Mouse (Mus musculus) adrenal gland, adult (tissue): ENCODE data around the gene Asf1b.
"Not testable (repeated sequence)": the region's sequence is repeated elsewhere in the genome, so short reads cannot be mapped to it uniquely, and the experiment has no call there.

Source experiments
- DNase-seq, 2 experiments: peaks; one replicate each; pipeline ENCODE4 v3.0.0; 2022 to 2023; ENCODE audit warnings: low spot score in 1 of 2; ENCODE audit not compliant: inconsistent age in 2 of 2

Gene Asf1b

GRCm38 (mm10) chr8:83956789-83957188, 1.5 kb downstream of the Asf1b start:
- no peak for DNase-seq

DNA sequence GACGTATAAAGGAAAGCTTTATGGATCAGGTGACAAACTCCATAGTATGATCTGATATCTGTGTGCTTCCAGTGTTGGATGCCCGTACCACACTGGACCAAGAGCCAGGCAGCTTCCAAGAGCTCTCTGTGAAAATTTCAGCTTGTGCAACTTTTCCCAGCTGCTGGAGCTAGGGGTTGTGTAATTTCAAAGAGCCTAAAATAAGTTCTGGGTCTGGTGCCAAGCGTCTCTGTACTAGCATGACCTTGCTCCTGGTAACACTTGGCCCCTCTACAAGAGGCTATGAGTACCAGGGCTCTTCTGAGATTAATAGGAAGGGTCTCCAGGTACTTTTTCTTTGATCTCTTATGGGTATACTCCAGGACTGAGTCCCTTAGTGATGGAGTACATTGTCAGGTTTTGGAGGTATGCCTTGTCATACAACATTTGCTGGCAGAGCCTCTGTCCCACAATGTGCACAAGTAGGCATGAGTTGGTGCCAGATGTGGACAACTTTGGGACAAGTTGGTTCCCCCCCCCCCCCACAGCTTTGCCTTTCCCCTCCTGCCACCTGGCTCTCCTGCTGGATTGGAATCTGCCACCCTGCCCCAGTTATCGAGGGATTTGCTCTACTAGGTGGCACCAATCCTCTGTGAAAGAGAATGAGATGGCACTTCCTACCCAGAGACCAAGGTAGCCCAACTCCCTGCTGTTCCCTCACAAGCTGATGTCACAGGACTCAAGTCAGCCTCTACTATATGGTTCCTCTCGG, 8.9 kb downstream of the Asf1b start:
- DNase-seq = peak; percentile 77 to 92

DNA sequence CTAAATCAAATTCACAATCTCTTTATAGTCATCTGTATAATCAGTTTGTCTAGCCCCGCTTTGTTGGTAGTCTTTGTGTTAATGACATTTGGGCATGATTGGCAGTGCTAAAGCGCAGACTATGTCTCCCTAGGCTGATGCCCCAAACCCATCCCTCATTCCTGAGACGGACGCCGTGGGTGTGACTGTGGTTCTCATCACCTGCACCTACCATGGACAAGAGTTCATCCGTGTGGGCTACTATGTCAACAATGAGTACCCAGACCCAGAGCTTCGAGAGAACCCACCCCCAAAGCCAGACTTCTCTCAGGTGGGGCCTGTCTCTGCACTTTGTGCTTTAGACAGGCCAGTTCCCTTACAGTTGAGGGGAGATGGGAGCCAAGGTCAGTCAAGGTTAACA, 12.4 kb downstream of the Asf1b start:
- DNase-seq = no peak

DNA sequence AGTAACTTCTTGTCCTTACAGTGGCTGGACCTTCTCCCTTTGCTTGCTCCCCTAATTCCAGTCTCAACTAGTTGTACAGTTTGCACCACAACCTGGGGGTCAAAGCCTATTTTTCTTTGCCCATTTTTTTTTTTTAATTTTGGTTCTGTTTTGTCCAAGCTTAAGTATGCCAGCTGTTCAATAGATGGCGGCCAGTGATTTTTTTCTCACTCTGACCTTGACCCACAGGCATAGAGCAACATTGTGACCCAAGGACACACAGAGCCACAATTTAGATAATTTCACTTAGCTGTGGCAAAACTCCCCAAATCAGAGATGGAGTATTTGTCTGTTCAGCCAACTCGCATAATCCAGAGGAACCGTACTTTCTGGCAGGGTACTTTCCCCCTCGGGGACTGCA, 15.8 kb downstream of the Asf1b start:
- DNase-seq = peak; percentile 52 to 85

DNA sequence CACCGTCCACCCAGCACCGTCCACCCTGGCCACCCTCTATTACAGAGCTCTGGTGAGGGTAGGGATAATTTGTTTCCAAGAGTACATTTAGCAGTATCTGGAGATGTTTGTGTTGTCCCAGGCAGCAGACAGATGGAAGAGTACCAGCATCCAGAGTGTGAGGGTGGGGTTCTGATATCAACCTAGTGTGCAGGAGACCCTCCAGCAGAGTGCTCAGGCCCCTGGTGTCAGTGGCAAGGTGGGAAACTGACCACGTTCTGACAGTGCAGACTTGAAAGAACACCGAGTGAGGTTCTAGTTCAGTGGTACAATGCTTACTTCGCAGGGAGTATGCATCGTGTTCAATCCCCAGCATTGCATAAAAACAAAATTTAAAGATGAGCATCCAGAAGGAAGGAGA, 16.4 kb downstream of the Asf1b start:
- no peak for DNase-seq

DNA sequence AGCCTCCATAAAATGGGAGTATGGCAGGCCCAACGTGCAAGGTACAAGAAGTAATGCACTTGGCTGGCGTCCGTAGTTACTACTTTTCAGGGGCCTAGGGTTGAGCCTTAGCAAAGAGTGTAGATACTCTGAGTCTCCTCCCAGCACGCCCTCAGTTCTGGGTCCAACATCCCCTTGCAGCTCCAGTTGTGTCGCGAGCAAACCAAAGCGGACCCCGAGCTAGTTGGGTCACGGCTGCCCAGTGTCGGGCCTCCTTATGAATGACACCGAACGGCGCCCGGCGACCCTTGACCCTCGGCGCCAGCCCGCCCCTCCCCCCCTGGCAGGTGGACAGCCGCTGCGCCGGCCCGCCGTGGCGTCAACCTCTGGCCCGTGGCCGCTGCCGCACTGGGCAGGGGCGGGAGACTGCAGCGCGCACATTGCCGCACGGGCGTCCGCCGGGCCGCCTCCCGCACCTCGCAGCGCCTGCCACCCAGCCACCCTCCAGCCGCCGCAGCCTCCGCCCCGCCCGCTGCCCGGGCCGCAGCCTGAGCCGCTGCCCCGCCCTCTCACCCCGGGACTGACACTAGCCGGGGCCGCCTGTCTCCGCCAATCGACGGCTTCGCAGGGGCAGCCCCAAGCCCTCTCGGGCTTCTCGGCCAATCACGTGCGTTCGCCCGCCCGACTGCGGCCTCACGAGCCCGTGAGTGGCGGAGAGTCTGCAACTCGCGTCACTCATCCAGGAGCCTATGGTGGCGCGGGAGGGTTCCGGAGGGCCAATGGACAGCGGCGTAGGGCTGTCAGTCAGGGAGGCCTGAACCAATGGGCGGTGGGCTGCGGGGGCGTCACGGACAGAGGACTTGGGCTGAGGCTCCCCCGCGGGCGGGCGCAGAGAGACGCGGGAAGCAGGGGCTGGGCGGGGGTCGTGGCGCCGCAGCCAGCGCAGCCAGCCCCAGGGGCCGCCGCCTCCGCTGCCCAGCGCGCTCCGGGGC, 17.1 kb downstream of the Asf1b start, which contains the start of gene Prkaca:
Gene Prkaca, plus strand, starts transcription at position 844 of the 971 bp plus-strand sequence.
- DNase-seq = peak; percentile 99

- peak; percentile 31 to 76 for DNase-seq
Measured at GRCm38 (mm10) chr8:83973161-83974031, 18.1 kb downstream of the Asf1b start.

DNA sequence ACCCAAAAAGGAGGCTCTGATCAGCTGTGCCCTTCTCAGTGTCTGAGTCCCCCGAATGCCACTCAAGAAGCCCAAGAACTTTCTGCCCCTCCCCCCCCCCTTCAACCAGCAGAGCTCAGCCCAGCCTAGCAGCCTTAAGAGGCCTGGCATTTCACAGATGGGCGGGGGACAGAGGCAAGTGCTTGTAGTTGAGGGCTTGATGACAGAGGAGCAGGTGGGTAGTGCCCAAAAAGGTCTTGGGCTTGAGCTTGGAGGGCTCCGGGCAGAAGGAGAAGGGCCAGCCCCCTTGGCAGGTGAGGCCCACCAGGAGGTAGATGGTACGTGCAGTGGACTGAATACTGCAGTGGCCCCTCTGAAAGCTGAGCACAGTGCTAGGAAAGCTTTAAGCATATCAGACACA, 19.2 kb downstream of the Asf1b start:
- peak in 1 of 2 experiments; percentile 43 for DNase-seq

GRCm38 (mm10) chr8:83976101-83976630, 20.9 kb downstream of the Asf1b start:
- peak; percentile 40 to 68 for DNase-seq

DNA sequence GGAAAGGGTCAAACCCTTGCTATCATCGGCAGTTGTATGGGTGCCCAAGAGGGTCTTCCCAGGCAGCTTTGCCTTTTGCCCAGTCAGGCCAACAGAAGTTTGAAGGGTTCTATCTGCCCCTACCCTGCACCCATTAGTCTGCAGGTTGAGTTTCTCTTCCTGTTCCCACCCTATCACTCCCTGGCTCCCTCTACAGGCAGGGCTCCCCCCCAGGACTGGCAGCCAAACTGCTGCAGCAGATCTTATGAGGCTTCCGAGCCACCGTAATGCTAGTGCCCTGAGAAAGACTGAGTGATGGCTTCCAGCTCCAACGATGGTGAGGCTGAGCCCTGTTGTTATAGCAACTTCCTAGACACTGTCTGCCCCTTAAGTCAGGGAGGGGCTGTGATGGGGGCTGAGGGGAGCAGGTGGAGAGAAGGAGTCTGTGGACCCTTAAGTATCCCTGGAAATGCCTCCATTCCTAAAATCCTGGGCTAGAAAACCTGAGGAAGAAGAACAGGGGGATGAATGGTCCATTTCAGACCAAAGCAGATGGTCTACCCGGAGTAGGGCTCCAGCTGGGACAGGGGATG, 21.6 kb downstream of the Asf1b start:
- DNase-seq = peak; percentile 35 to 60

DNA sequence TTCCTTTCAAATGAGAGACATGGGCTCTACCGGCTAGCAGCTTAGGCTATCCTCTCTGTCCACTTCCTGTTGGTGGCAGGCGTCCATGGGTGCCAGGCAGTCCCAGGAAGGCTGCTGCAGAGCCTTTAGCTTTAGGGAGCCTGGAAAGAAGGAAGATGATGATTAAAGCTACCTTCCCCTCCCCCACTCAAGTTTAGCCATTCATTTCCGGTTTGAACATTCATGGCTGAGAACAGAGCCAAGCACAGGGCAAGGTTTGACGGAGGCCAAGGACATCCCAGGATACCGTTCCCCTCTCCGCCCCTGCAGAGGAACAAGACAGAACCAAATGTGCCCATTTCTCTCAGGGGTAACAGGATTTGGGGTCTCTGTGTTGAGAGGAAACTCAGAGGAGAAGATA, 22.3 kb downstream of the Asf1b start:
- DNase-seq = peak; percentile 76 to 87

- peak in 1 of 2 experiments; percentile 23 for DNase-seq
Measured at GRCm38 (mm10) chr8:83978200-83978599, 22.9 kb downstream of the Asf1b start.

DNA sequence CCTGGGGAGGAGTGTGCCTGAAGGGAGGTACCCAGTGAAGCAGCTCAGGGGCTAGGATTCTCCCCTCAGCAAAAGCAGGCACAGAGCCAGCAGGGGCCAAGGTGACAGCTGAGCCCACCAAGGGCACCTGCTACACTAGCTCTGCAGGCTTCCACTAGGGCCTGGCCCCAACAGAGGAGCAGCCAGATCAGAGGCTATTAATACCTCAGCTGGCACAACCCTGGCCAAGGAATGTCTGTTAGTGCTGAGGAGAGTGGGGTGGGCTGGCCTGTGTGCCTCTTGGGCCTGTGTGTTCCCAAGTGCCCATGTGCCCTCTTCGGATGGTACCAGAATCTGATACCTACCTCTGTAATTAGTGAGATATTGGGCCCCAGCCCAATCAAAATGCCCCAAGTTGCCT, 24.9 kb downstream of the Asf1b start:
- peak in 1 of 2 experiments; percentile 47 for DNase-seq

DNA sequence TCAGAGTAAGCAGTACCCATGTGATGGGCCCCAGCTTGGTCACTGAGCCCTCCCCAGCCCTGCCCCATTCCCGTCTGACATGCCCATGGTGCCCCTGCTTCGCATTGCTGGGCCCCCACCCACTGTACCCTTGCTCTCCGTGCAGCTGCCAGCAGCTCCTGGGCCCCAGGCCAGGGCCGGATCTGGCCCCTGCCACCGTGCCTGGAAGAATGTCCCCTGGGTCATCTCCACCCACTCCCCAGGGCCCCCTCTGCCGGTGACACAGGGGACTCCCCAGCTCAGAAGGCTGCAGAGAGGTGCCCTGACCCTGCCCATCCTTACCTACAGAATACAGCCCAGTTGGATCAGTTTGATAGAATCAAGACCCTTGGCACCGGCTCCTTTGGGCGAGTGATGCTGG, 25.5 kb downstream of the Asf1b start:
- DNase-seq = peak; percentile 33 to 58

DNA sequence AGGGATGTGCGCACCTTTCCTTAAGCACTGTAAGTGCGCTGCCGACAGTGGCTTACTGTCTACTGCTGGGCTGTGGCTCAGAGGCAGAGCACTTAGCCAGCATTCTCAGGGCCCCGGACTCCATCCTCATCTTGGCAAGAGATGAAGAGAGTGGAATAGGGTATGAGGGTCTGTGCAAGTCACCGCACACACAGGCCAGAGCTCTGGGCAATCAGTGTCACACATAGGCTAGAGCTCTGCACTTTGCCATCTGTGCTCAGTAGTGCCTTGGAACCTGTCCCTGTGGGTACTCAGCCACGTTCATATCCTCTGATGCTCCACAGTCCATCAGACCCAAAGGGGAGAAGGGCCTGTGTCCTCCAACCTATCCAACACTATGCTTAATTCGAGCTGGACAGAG, 26.2 kb downstream of the Asf1b start:
- DNase-seq = no peak

- no peak for DNase-seq
Measured at GRCm38 (mm10) chr8:83982449-83982848, 27.1 kb downstream of the Asf1b start.

- not testable (repeated sequence) for DNase-seq
Measured at GRCm38 (mm10) chr8:83983222-83983621, 27.9 kb downstream of the Asf1b start.

DNA sequence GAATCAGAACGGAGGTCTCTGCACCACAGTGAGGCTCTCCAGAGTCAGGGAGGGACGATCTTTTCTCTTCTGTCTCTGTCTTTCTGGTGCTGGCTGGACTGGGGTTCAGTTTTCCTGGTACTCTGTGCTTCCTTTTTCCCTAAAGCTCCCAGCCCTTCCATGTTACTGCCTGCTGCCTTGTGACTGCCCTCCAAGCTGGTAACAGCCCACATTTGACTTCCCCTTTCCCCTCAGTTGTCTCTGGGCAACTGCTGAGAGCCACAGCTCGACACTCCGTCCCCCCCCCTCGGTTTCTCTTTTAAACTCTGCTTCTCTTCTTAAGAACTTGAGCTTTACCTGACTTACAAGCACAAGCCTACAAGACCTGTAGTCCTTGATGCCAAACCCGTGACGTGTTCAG, 33.9 kb downstream of the Asf1b start:
- no peak for DNase-seq

- DNase-seq = no peak
Measured at GRCm38 (mm10) chr8:83990170-83990569, 34.9 kb downstream of the Asf1b start.

DNA sequence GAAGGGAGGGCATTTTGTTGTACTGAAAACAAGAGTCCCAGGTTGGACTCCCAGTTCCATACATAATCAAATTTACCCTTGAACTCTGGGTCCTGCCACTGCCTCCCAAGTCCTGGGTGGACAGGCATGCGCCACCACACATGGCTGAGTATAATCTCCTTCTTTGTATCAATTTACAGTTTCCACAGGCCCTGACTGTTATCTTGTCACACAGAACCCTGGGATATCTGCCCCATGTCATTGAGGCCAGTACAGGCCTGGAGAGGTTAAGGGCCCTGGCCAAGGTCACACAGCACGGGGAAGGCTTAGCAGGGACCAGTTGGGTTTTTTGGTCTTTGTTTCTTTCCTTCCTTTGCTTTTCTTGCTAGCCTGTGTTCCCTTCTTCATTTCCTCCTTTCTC, 37.2 kb downstream of the Asf1b start:
- peak in 1 of 2 experiments; percentile 62 for DNase-seq
